Mouse (Mus musculus) testis, adult 2 months (tissue): ENCODE data around the gene Olfr639.

Experiments
- CTCF ChIP-seq: fragments of 200-500 bp; IDR thresholded peaks from 2 replicates; pipeline ENCODE4 v1.5.1; 2012; ENCODE audit warnings: low read depth, mild to moderate bottlenecking, inconsistent platforms, low read length, moderate library complexity; ENCODE audit not compliant: control insufficient read depth, insufficient read depth, insufficient replicate concordance
- POLR2A ChIP-seq: fragments of 200-500 bp; IDR thresholded peaks from 2 replicates; pipeline ENCODE4 v1.6.1; 2012; ENCODE audit warnings: low read depth, mild to moderate bottlenecking, inconsistent platforms, low read length, moderate library complexity; ENCODE audit not compliant: control insufficient read depth

DNA sequence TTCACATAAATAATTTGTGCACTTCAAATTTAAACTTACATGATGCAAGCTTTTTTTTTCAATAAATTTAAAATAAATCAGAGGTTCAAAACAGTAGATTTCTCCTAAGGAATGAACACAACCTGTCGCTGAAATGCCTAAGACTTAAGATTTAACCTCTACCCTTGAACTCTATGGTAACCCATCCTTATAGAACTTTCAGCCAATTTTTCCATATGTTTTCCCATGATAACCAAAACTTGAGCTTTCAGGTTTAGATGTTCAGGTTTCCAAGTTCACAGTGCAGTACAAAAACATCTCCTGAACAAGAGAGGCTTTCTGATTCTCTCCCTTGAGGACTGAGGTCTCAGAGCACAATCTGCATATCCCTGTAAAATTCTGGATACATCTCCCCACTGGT is 46.3 kb downstream of the Olfr639 start, which contains the start of gene Olfr635:
- TF ChIP-seq POLR2A (no peak), CTCF (no peak)
